Mouse (Mus musculus) cortical plate, adult 2 months (tissue): ENCODE data around the gene Tead2.

Source experiments
- CTCF ChIP-seq: fragments of 200-500 bp; IDR thresholded peaks from 2 replicates; pipeline ENCODE4 v1.5.1; 2011; ENCODE audit warnings: mild to moderate bottlenecking, control low read depth, low read length; ENCODE audit not compliant: insufficient read depth; ENCODE audit errors: extremely low read depth
- POLR2A ChIP-seq: fragments of 200-500 bp; IDR thresholded peaks from 2 replicates; pipeline ENCODE4 v1.6.1; 2011; ENCODE audit warnings: mild to moderate bottlenecking, low read length, control low read depth; ENCODE audit not compliant: insufficient read depth; ENCODE audit errors: extremely low read depth

DNA sequence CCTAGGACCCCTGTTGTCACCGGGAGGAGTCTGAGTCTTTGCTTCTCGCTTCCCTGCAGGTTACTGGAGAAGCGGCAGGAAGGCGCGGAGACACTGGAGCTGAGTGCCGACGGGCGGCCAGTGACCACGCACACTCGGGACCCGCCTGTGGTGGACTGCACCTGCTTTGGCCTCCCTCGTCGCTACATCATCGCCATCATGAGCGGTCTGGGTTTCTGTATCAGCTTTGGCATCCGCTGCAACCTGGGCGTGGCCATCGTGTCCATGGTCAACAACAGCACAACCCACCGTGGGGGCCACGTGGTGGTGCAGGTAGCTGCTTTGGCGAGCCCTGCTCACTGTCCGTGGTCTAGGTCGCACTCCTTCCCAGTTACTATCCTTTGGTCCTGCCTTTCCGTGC, 46.9 kb upstream of the Tead2 start:
- TF ChIP-seq CTCF (no peak), POLR2A (peak; percentile 49; the same call in 1 of the 2 replicates)
